ENCODE assay signal across 8 mouse cellular contexts in genomic region chr6:97486813-97487361, GRCm38 (mm10).
DNase-seq lines count a peak whose midpoint lies in the region; ATAC-seq and TF ChIP-seq lines count a peak whose summit lies in the region.

No protein-coding gene starts in this region.

- H3K36me3 ChIP-seq in heart, adult 2 months (ENCODE audit: control insufficient read depth, insufficient read depth, low read length): no peaks in the 10 kb centered on the region
- H3K36me3 ChIP-seq in neural tube, embryonic 11.5 days (ENCODE audit: control insufficient read depth, insufficient read depth, low read length): no peaks in the 10 kb centered on the region

- peak overlapping the region; percentile 75 for H3K27ac ChIP-seq in heart, adult 2 months
- H3K27ac ChIP-seq in neural tube, embryonic 11.5 days (ENCODE audit: low read depth, low read length): no peak overlapping the region

- ATAC-seq in neural tube, embryonic 11.5 days (ENCODE audit: insufficient read depth, low FRiP score, low TSS enrichment): no peak

- no peak for TF ChIP-seq CTCF in lung, adult 2 months (IDR thresholded peaks at IDR 0.05; ENCODE audit: insufficient read depth, low read length)
- no peak for TF ChIP-seq CTCF in heart, adult 2 months (IDR thresholded peaks at IDR 0.05)

- peak overlapping the region; percentile 53 for H3K4me3 ChIP-seq in lung, adult 2 months (replicated peaks; ENCODE audit: extremely low read depth, low read depth, low read length)
- H3K4me3 ChIP-seq in heart, adult 2 months: peak overlapping the region; percentile 68
- no peak overlapping the region for H3K4me3 ChIP-seq in neural tube, embryonic 11.5 days (ENCODE audit: low read depth, low read length)

- no peak for TF ChIP-seq POLR2A in lung, adult 2 months (IDR thresholded peaks at IDR 0.05; ENCODE audit: borderline replicate concordance, extremely low read depth, low read depth, low read length)
- TF ChIP-seq POLR2A in heart, adult 2 months (IDR thresholded peaks at IDR 0.05; ENCODE audit: insufficient read depth, low read depth, low read length): 0 out of 2 replicates have a peak, but pooled peaks have one; percentile 29

- 34% methylated on average over 11 of the region's 11 CpGs for WGBS in lung, adult 2 months
- 6% methylated on average over 11 of the region's 11 CpGs for WGBS in heart, adult 2 months
- 29% methylated on average over 11 of the region's 11 CpGs for WGBS in neural tube, embryonic 11.5 days

- TF ChIP-seq EP300 in heart, adult 2 months (IDR thresholded peaks at IDR 0.05; ENCODE audit: insufficient read depth, low read depth, low read length): no peak

- DNase-seq in lung, adult 2 months: no peak
- no peak for DNase-seq in lung, adult 18-20 months
- DNase-seq in heart, adult 2 months: peak in 1 of 2 experiments; percentile 63
- peak; percentile 58 for DNase-seq in kidney, postnatal 10 days
- DNase-seq in neural tube, embryonic 11.5 days (ENCODE audit: low spot score): no peak
- no peak for DNase-seq in frontal cortex, postnatal 36 days (ENCODE audit: low spot score in 2 of 2)
- DNase-seq in thymus, postnatal 0 days (ENCODE audit: low spot score): no peak
- no peak for DNase-seq in B cell, adult 2 months

- no peaks in the 10 kb centered on the region for H3K9me3 ChIP-seq in neural tube, embryonic 11.5 days (ENCODE audit: control insufficient read depth, low read length)

- H3K79me2 ChIP-seq in heart, adult 2 months (replicated peaks; ENCODE audit: control insufficient read depth, insufficient read depth, low read length): no peaks in the 10 kb centered on the region

- peak overlapping the region; percentile 59 for H3K4me2 ChIP-seq in neural tube, embryonic 11.5 days (ENCODE audit: low read depth)

- peaks cover 5% of the 10 kb centered on the region for H3K4me1 ChIP-seq in lung, adult 2 months (ENCODE audit: control insufficient read depth, insufficient read depth, low read length)
- H3K4me1 ChIP-seq in heart, adult 2 months (ENCODE audit: control insufficient read depth, insufficient read depth, low read length): peaks cover 3% of the 10 kb centered on the region
- peaks cover 6% of the 10 kb centered on the region for H3K4me1 ChIP-seq in neural tube, embryonic 11.5 days (ENCODE audit: control insufficient read depth, insufficient read depth, low read length)

- H3K9ac ChIP-seq in heart, adult 2 months (ENCODE audit: low read depth, low read length): peak overlapping the region; percentile 66
- no peak overlapping the region for H3K9ac ChIP-seq in neural tube, embryonic 11.5 days (ENCODE audit: low read length)

- intact Hi-C loops in heart, adult 2 months (cut with DNase I): loop anchor here (2.0 to 5.0 kb wide), 3 partner anchors 36 to 66 kb away; no protein-coding TSS in a partner anchor

- no peaks in the 10 kb centered on the region for H3K27me3 ChIP-seq in heart, adult 2 months (ENCODE audit: control insufficient read depth, insufficient read depth, low read length)
- no peaks in the 10 kb centered on the region for H3K27me3 ChIP-seq in neural tube, embryonic 11.5 days (ENCODE audit: control insufficient read depth, insufficient read depth, low read length)
